Mouse (Mus musculus): ENCODE data around the gene Degs2. TPM values are rescaled to one million over a fixed set of nuclear protein-coding genes. Genes with fewer than 3 reads are reported as not detected.
"Not testable (repeated sequence)": the region's sequence is repeated elsewhere in the genome, so short reads cannot be mapped to it uniquely, and the experiment has no call there.

Gene Degs2
- polyA plus RNA-seq, 1 experiment from 2014 or later = 0.12 TPM

DNA sequence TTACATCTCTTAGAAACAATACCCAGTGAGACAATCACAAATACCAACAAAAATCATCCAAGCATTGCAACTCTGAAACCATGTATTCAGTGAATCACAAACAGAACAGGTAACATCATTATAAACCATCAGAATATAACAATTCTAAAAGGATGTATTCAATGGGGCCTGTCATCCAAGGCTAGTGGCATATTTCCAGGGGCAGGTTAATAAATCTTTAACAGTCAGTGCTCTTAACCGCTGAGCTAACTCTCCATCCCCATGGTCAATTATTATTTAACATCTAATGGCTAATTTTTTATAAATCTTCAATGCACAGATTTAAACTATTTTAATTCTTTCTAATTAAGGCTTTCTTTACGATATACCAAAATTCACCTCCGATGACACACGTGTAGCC lies 20.3 kb upstream of the Degs2 start:
- H3K27me3 ChIP-seq = no peaks in the 10 kb centered on the region
- no peaks in the 10 kb centered on the region; the same call in 1 of the 2 replicates for H3K9me3 ChIP-seq (replicated peaks)
- H3K9ac ChIP-seq = no peak overlapping the region
- no peak overlapping the region for H3K27ac ChIP-seq
- H3K36me3 ChIP-seq = no peaks in the 10 kb centered on the region
- no peak for ATAC-seq (ENCODE audit: low read depth)
- H3K4me3 ChIP-seq (replicated peaks) = no peak overlapping the region
- DNase-seq = no peak
- WGBS (ENCODE audit: insufficient replicate concordance) = 84% methylated on average over 4 of the region's 4 CpGs
- no peak overlapping the region for H3K4me2 ChIP-seq
- no peaks in the 10 kb centered on the region for H3K4me1 ChIP-seq (replicated peaks)

DNA sequence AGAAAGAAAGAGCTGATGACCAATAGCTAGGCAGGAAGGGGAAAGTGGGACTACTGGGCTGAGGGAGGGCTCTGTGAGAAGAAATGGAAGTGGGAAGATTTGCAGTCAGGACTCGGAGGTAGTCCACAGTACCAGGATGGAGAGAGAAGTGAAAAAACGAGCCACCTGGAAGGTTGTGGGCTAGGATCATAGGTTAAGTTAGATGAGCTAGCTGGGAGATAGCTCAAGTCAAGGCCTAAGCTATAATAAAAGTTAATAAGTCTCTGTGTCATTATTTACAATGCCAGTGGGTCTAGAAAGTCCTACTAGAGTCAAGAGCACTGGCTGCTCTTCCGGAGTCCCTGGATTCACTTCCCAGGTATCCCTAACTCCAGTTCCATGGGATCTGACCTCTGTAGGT lies 16.4 kb upstream of the Degs2 start:
- H3K4me1 ChIP-seq (replicated peaks) = no peaks in the 10 kb centered on the region
- DNase-seq (no peak), ATAC-seq (ENCODE audit: low read depth) (no peak)
- no peaks in the 10 kb centered on the region for H3K27me3 ChIP-seq
- H3K27ac ChIP-seq = no peak overlapping the region
- H3K9me3 ChIP-seq (replicated peaks) = no peaks in the 10 kb centered on the region; the same call in 1 of the 2 replicates
- WGBS (ENCODE audit: insufficient replicate concordance) = 57% methylated on average over 3 of the region's 3 CpGs
- H3K9ac ChIP-seq = no peak overlapping the region
- H3K4me3 ChIP-seq (replicated peaks) = no peak overlapping the region
- no peak overlapping the region for H3K4me2 ChIP-seq
- no peaks in the 10 kb centered on the region for H3K36me3 ChIP-seq

DNA sequence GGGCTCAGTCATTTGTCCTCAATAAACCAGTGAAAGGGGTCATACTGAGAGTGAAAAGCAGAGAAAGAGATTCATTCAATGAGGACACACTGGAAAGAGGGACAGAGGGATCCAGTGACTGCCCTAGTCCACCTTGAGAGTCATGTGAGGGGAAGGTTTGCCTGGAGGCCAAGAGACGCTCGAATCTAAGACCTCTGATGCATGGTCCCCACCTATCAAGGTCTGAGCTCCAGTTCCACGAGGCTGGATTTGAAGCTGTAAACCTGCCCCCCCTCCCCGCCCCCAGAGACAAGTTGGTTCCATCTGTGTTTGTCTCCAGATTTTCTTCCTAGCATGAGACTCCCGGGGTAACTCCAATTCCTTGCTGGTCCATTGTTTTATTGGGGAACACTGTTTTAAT lies 13.7 kb upstream of the Degs2 start:
- no peak overlapping the region for H3K4me2 ChIP-seq
- ATAC-seq (ENCODE audit: low read depth) (no peak), DNase-seq (no peak)
- no peak overlapping the region for H3K27ac ChIP-seq
- no peaks in the 10 kb centered on the region for H3K9me3 ChIP-seq (replicated peaks)
- no peak overlapping the region for H3K9ac ChIP-seq
- no peaks in the 10 kb centered on the region for H3K36me3 ChIP-seq
- no peaks in the 10 kb centered on the region for H3K27me3 ChIP-seq
- H3K4me1 ChIP-seq (replicated peaks) = no peaks in the 10 kb centered on the region
- WGBS (ENCODE audit: insufficient replicate concordance) = 57% methylated on average over 5 of the region's 5 CpGs
- no peak overlapping the region for H3K4me3 ChIP-seq (replicated peaks)

DNA sequence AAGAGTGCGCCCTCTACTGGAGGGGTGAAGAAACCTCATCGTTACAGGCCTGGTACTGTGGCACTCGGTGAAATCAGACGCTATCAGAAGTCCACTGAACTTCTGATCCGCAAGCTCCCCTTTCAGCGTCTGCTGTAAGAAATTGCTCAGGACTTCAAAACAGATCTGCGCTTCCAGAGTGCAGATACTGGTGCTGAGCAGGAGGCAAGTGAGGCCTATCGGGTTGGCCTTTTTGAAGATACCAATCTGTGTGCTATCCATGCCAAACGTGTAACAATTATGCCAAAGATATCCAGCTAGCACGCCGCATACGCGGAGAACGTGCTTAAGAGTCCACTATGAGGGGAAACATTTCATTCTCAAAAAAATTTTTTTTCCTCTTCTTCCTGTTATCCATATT lies 11.9 kb upstream of the Degs2 start:
- not testable (repeated sequence) for H3K4me2 ChIP-seq; H3K9me3 ChIP-seq (replicated peaks); H3K4me1 ChIP-seq (replicated peaks); H3K9ac ChIP-seq; H3K27ac ChIP-seq; ATAC-seq (ENCODE audit: low read depth); DNase-seq; H3K27me3 ChIP-seq; H3K36me3 ChIP-seq; H3K4me3 ChIP-seq (replicated peaks)
- WGBS (ENCODE audit: insufficient replicate concordance) = 85% methylated on average over 14 of the region's 14 CpGs

DNA sequence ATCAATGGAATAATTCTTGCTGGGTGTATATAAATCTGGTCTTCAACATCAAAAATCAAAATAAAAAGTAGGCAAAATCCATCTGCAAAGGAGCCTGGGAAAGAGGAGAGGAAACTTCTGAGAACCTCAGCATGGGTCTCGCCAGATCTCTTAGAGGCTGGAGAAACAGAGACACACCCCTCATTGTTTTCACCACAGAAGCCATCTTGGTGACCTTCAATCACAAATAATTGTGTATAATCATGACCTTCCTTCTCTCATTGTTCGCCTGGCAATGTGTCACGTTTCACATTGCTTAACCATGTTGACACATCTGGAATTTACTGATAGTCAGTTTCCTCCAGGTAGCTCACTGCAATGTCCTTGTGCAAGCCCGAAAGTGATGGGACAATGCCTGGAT lies 10.4 kb upstream of the Degs2 start:
- DNase-seq (no peak), ATAC-seq (ENCODE audit: low read depth) (no peak)
- H3K36me3 ChIP-seq = no peaks in the 10 kb centered on the region
- 50% methylated on average over 4 of the region's 4 CpGs for WGBS (ENCODE audit: insufficient replicate concordance)
- H3K4me1 ChIP-seq (replicated peaks) = no peaks in the 10 kb centered on the region
- H3K9me3 ChIP-seq (replicated peaks) = no peaks in the 10 kb centered on the region
- no peak overlapping the region for H3K4me3 ChIP-seq (replicated peaks)
- H3K27me3 ChIP-seq = no peaks in the 10 kb centered on the region
- no peak overlapping the region for H3K27ac ChIP-seq
- H3K4me2 ChIP-seq = no peak overlapping the region
- H3K9ac ChIP-seq = no peak overlapping the region

DNA sequence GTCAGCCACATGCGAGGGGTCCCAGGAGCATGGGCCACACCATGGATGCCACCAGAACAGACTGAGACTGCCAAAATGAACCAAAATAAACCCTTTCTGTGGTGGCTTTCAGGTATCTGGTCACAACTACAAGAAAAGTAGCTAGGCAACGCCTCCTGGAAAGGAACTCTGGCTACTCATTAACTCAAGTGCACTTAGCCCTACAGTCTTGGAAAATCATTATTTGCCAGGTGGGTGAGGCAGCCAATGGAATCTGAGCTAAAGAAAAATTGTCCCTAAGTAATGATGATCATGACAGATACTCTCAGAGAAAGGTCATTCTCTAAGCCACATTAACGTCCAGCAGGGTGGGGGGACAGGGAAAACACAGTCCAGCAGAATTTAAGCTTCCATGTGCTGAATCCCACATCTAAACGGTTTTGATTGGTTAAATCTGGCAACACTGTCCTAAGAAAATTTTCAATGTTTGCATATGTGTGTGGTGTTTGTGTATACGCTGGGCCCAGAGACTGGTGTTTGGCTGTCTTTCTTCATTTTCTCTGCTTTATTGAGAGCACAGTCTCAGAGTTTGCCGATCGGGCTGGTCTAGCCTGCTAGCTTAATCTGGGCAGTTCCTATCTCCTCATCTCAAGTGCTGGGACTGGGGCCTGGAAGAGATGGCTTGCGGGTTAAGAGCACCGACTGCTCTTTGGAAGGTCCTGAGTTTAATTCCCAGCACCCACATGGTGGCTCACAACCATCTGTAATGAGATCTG lies 8.9 kb upstream of the Degs2 start:
- H3K4me1 ChIP-seq (replicated peaks) = no peaks in the 10 kb centered on the region
- no peak overlapping the region for H3K9ac ChIP-seq
- no peaks in the 10 kb centered on the region for H3K9me3 ChIP-seq (replicated peaks)
- no peaks in the 10 kb centered on the region for H3K27me3 ChIP-seq
- no peak overlapping the region for H3K4me3 ChIP-seq (replicated peaks)
- ATAC-seq (ENCODE audit: low read depth) (no peak), DNase-seq (no peak)
- no peaks in the 10 kb centered on the region for H3K36me3 ChIP-seq
- 60% methylated on average over 9 of the region's 9 CpGs for WGBS (ENCODE audit: insufficient replicate concordance)
- no peak overlapping the region for H3K4me2 ChIP-seq
- no peak overlapping the region for H3K27ac ChIP-seq

DNA sequence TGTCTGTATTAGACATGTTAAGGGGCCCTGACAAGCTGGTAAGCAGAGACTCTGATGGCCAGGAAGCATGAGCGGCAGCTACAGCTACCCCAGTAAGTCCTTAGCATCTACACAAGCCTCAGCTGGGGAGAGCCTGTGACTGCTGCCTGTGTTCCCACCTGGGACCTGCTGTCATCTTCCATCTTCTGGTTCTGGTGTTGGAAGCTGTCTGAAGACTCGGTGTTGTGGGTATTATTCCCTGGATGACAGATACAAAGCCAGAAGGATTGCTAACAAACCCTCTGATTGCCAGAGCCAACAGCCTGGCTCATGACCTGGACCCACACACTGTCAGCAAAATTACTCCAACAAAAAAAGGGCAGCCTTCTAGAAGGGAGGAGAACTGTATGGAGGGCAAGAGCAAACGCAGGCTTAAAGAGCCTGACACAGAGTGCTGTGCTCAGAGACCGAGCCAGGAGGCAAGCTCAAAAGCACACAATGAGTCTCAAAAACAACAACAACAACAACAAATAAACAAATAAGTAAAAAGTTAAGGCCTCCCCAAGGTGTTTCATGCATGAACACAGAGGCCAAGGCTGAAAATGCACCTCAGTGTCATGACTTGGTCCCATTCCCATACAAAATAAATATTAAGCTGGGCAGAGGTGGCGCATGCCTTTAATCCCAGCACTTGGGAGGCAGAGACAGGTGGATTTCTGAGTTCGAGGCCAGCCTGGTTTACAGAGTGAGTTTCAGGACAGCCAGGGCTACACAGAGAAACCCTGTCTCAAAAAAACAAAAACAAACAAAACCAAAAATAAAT lies 8.1 kb upstream of the Degs2 start:
- no peak overlapping the region for H3K4me2 ChIP-seq
- H3K36me3 ChIP-seq = no peaks in the 10 kb centered on the region
- WGBS (ENCODE audit: insufficient replicate concordance) = 64% methylated on average over 6 of the region's 6 CpGs
- ATAC-seq (ENCODE audit: low read depth) (no peak), DNase-seq (no peak)
- no peaks in the 10 kb centered on the region for H3K4me1 ChIP-seq (replicated peaks)
- H3K27ac ChIP-seq = no peak overlapping the region
- no peak overlapping the region for H3K4me3 ChIP-seq (replicated peaks)
- H3K27me3 ChIP-seq = no peaks in the 10 kb centered on the region
- H3K9ac ChIP-seq = no peak overlapping the region
- no peaks in the 10 kb centered on the region for H3K9me3 ChIP-seq (replicated peaks)

DNA sequence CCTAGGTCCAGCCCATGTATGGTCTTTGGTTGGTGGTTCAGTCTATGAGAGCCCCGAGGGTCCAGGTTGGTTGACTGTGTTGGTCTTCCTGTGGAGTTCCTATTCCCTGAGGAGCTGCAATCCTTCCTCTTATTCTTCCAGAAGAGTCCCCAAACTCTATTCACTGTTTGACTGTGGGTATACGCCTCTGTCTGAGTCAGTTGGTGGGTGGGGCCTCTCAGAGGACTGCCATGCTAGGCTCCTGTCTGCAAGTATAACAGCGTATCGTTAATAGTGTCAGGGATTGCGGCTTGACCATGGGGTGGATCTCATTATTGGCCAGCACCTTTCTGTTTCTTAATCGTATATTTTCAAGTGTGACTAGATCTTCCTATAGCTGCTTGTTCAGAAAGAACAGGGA lies 7.3 kb upstream of the Degs2 start:
- H3K4me1 ChIP-seq (replicated peaks) = no peaks in the 10 kb centered on the region
- WGBS (ENCODE audit: insufficient replicate concordance) = 74% methylated on average over 6 of the region's 6 CpGs
- no peak for ATAC-seq (ENCODE audit: low read depth)

DNA sequence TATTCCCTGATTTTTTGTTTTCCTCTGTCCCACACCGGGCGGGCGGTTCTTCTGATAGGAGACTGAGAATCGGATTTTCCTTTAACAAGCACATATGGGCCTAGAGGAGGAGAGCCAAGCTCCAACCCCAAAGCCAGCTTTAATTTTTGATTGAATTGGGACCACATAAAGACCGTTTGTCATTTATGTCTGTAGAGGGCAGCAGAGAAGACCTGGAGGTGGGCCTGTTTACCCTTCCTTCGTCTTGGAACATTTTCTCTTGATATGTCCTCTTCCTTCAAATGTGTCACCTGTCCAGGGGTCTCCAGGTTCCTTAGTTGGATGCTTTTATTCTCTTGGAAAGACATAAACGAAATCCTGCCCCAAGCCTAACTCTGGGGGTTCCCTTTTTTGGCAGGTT lies 4.0 kb upstream of the Degs2 start:
- no peak overlapping the region for H3K27ac ChIP-seq
- 38% methylated on average over 7 of the region's 7 CpGs for WGBS (ENCODE audit: insufficient replicate concordance)
- peaks cover 39% of the 10 kb centered on the region for H3K27me3 ChIP-seq
- DNase-seq = no peak
- no peaks in the 10 kb centered on the region for H3K4me1 ChIP-seq (replicated peaks)
- no peak overlapping the region for H3K9ac ChIP-seq
- no peaks in the 10 kb centered on the region for H3K36me3 ChIP-seq
- no peak for ATAC-seq (ENCODE audit: low read depth)
- no peak overlapping the region for H3K4me2 ChIP-seq
- H3K9me3 ChIP-seq (replicated peaks) = no peaks in the 10 kb centered on the region
- H3K4me3 ChIP-seq (replicated peaks) = no peak overlapping the region

More for the DNA sequence above, 7.3 kb upstream of the Degs2 start:
- H3K9ac ChIP-seq = no peak overlapping the region
- peaks cover 6% of the 10 kb centered on the region; the same call in 1 of the 2 replicates for H3K27me3 ChIP-seq
- H3K4me3 ChIP-seq (replicated peaks) = no peak overlapping the region
- no peaks in the 10 kb centered on the region for H3K9me3 ChIP-seq (replicated peaks)
- H3K36me3 ChIP-seq = no peaks in the 10 kb centered on the region
- no peak for DNase-seq
- no peak overlapping the region for H3K4me2 ChIP-seq
- no peak overlapping the region for H3K27ac ChIP-seq

DNA sequence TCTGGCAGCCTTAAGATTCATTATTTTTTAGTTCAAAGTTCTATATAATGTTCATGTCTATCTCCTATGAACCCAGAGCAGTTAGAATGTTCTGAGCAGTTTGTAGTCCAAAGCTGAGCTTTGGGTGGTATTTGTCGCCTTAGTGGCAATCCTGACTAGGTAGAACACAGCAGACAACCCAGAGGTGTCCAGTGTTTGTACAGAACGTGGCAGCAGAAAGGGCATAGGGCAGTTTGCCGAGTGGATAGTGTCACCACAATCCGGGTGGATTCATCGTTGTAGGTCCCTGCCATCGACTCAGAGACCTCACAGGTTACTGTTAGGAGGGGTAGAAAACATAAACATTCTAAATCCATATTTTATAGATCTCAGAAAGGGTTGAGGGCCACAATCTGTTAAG lies 3.4 kb upstream of the Degs2 start:
- Histone ChIP-seq H3K27ac (no peak overlapping the region), H3K4me3 (replicated peaks) (no peak overlapping the region), H3K9ac (no peak overlapping the region), H3K4me1 (replicated peaks) (no peaks in the 10 kb centered on the region), H3K27me3 (peaks cover 45% of the 10 kb centered on the region), H3K9me3 (replicated peaks) (no peaks in the 10 kb centered on the region), H3K4me2 (no peak overlapping the region), H3K36me3 (no peaks in the 10 kb centered on the region)
- WGBS (ENCODE audit: insufficient replicate concordance) = 58% methylated on average over 6 of the region's 6 CpGs
- DNase-seq (no peak), ATAC-seq (ENCODE audit: low read depth) (no peak)

DNA sequence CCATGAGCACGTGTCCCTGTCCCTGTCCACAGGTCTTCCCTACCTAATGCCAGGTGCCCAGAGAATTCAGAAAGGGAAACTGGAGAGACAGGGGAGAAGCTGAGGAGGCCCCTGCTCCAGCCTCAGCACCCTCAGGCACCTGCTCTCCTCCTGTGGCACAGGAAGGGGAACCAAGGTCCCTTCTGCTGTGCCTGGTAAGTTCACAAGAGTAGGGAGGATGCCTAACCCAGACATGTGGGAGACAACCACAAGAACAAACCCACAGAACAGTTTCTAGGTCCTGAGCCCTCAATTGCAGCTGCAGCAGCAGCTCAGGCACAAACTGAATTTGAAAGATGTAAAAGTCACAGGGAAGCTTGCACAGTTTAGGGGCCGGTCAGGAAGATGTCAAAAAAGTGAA lies 894 bp downstream of the Degs2 start:
- no peak overlapping the region for H3K4me2 ChIP-seq
- H3K36me3 ChIP-seq = no peaks in the 10 kb centered on the region
- H3K9ac ChIP-seq = no peak overlapping the region
- peaks cover 55% of the 10 kb centered on the region for H3K27me3 ChIP-seq
- no peak overlapping the region for H3K27ac ChIP-seq
- no peak for ATAC-seq (ENCODE audit: low read depth)
- WGBS (ENCODE audit: insufficient replicate concordance) = 43% methylated on average over 2 of the region's 2 CpGs
- no peak for DNase-seq
- no peaks in the 10 kb centered on the region for H3K9me3 ChIP-seq (replicated peaks)
- no peaks in the 10 kb centered on the region for H3K4me1 ChIP-seq (replicated peaks)
- H3K4me3 ChIP-seq (replicated peaks) = no peak overlapping the region

DNA sequence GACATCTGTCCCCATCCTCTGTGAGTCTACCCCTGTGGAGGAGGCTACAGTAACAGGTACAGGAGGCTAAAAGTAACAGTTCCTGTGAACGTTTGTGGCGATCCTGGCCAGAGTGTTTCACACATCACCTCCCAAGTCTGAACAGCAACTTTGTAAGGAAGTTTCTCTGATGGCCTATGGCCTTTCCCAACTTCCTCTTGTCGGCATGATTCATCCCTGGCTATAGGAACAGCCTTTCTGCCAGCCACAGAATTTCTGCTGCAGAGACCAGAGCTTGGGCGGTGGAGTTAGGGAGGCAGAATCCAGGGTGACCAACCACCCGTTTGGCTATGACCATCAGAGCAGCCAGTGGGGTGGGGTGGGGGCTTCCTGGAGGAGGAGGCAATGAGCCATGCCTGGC lies 2.1 kb downstream of the Degs2 start:
- no peaks in the 10 kb centered on the region for H3K4me1 ChIP-seq (replicated peaks)
- WGBS (ENCODE audit: insufficient replicate concordance) = 26% methylated on average over 5 of the region's 5 CpGs
- no peaks in the 10 kb centered on the region for H3K36me3 ChIP-seq
- no peak overlapping the region for H3K9ac ChIP-seq
- peaks cover 54% of the 10 kb centered on the region for H3K27me3 ChIP-seq
- ATAC-seq (ENCODE audit: low read depth) (no peak), DNase-seq (no peak)
- no peak overlapping the region for H3K4me2 ChIP-seq
- H3K27ac ChIP-seq = no peak overlapping the region
- H3K4me3 ChIP-seq (replicated peaks) = no peak overlapping the region
- H3K9me3 ChIP-seq (replicated peaks) = no peaks in the 10 kb centered on the region
